Mouse (Mus musculus): ENCODE data around the gene Trak1. TPM values are rescaled to one million over a fixed set of nuclear protein-coding genes. Genes with fewer than 3 reads are reported as not detected.
"Not testable (repeated sequence)": the region's sequence is repeated elsewhere in the genome, so short reads cannot be mapped to it uniquely, and the experiment has no call there.

Gene Trak1
- polyA plus RNA-seq, 1 experiment from 2014 or later: 12.2 TPM

GRCm38 (mm10) chr9:121314541-121315152 lies 17.3 kb downstream of the Trak1 start:
- H3K9me3 ChIP-seq (replicated peaks): no peaks in the 10 kb centered on the region
- H3K4me3 ChIP-seq: peak overlapping the region; percentile 45
- no peaks in the 10 kb centered on the region for H3K27me3 ChIP-seq (ENCODE audit: low read depth, poor library complexity, severe bottlenecking)
- WGBS: 26% methylated on average over 14 of the region's 14 CpGs
- DNase-seq (ENCODE audit: low spot score): no peak
- H3K36me3 ChIP-seq: peaks cover 5% of the 10 kb centered on the region
- peak overlapping the region; percentile 90 for H3K27ac ChIP-seq
- peaks cover 75% of the 10 kb centered on the region for H3K4me1 ChIP-seq

GRCm38 (mm10) chr9:121315901-121316595 lies 18.7 kb downstream of the Trak1 start:
- Histone ChIP-seq H3K4me1 (peaks cover 87% of the 10 kb centered on the region), H3K4me3 (no peak overlapping the region), H3K9me3 (replicated peaks) (no peaks in the 10 kb centered on the region), H3K36me3 (peaks cover 5% of the 10 kb centered on the region), H3K27ac (peak overlapping the region; percentile 62; the same call in 1 of the 2 replicates), H3K27me3 (ENCODE audit: low read depth, poor library complexity, severe bottlenecking) (no peaks in the 10 kb centered on the region)
- WGBS: 81% methylated on average over 4 of the region's 4 CpGs
- no peak for DNase-seq (ENCODE audit: low spot score)

- Histone ChIP-seq H3K27me3 (ENCODE audit: low read depth, poor library complexity, severe bottlenecking) (no peaks in the 10 kb centered on the region), H3K27ac (0 out of 2 replicates have a peak overlapping the region, but pooled peaks have one; percentile 15), H3K36me3 (peaks cover 7% of the 10 kb centered on the region), H3K4me1 (peaks cover 86% of the 10 kb centered on the region), H3K9me3 (replicated peaks) (no peaks in the 10 kb centered on the region), H3K4me3 (no peak overlapping the region)
- DNase-seq (ENCODE audit: low spot score): no peak
- 75% methylated on average over 12 of the region's 12 CpGs for WGBS
These were observed 19.5 kb downstream of the Trak1 start for GRCm38 (mm10) chr9:121316621-121317405.

- DNase-seq (ENCODE audit: low spot score): peak; percentile 70
- H3K36me3 ChIP-seq: peaks cover 11% of the 10 kb centered on the region
- H3K27me3 ChIP-seq (ENCODE audit: low read depth, poor library complexity, severe bottlenecking): no peaks in the 10 kb centered on the region
- no peak overlapping the region for H3K4me3 ChIP-seq
- WGBS: 37% methylated on average over 10 of the region's 10 CpGs
- H3K27ac ChIP-seq: peak overlapping the region; percentile 76
- no peaks in the 10 kb centered on the region for H3K9me3 ChIP-seq (replicated peaks)
- H3K4me1 ChIP-seq: peaks cover 60% of the 10 kb centered on the region
These were observed 22.1 kb downstream of the Trak1 start for GRCm38 (mm10) chr9:121319323-121319966.

GRCm38 (mm10) chr9:121320433-121320832 lies 23.1 kb downstream of the Trak1 start:
- 64% methylated on average over 2 of the region's 2 CpGs for WGBS
- DNase-seq (ENCODE audit: low spot score): no peak
- Histone ChIP-seq H3K9me3 (replicated peaks) (no peaks in the 10 kb centered on the region), H3K4me3 (no peak overlapping the region), H3K27me3 (ENCODE audit: low read depth, poor library complexity, severe bottlenecking) (no peaks in the 10 kb centered on the region), H3K27ac (peak overlapping the region; percentile 76), H3K36me3 (peaks cover 11% of the 10 kb centered on the region), H3K4me1 (peaks cover 50% of the 10 kb centered on the region)

- Histone ChIP-seq H3K4me3 (no peak overlapping the region), H3K27ac (no peak overlapping the region), H3K4me1 (peaks cover 43% of the 10 kb centered on the region), H3K9me3 (replicated peaks) (no peaks in the 10 kb centered on the region), H3K36me3 (peaks cover 11% of the 10 kb centered on the region), H3K27me3 (ENCODE audit: low read depth, poor library complexity, severe bottlenecking) (no peaks in the 10 kb centered on the region)
- DNase-seq (ENCODE audit: low spot score): no peak
- WGBS: 91% methylated on average over 2 of the region's 2 CpGs
These were observed 23.8 kb downstream of the Trak1 start for GRCm38 (mm10) chr9:121321118-121321517.

GRCm38 (mm10) chr9:121322034-121322433 lies 24.7 kb downstream of the Trak1 start:
- H3K27me3 ChIP-seq (ENCODE audit: low read depth, poor library complexity, severe bottlenecking): no peaks in the 10 kb centered on the region
- WGBS: 96% methylated on average over 14 of the region's 14 CpGs
- H3K4me1 ChIP-seq: peaks cover 36% of the 10 kb centered on the region
- no peaks in the 10 kb centered on the region for H3K9me3 ChIP-seq (replicated peaks)
- 0 out of 2 replicates have a peak overlapping the region, but pooled peaks have one; percentile 44 for H3K27ac ChIP-seq
- H3K4me3 ChIP-seq: no peak overlapping the region
- no peak for DNase-seq (ENCODE audit: low spot score)
- H3K36me3 ChIP-seq: peaks cover 11% of the 10 kb centered on the region

GRCm38 (mm10) chr9:121328342-121328741 lies 31.0 kb downstream of the Trak1 start:
- H3K4me3 ChIP-seq; H3K9me3 ChIP-seq (replicated peaks); DNase-seq (ENCODE audit: low spot score); H3K27ac ChIP-seq; H3K27me3 ChIP-seq (ENCODE audit: low read depth, poor library complexity, severe bottlenecking); H3K36me3 ChIP-seq: not testable (repeated sequence)
- over 99% methylated on average over 17 of the region's 21 CpGs for WGBS
- peaks cover 27% of the 10 kb centered on the region for H3K4me1 ChIP-seq

- Histone ChIP-seq H3K27ac (peak overlapping the region; percentile 67; the same call in 1 of the 2 replicates), H3K4me3 (no peak overlapping the region), H3K4me1 (peaks cover 35% of the 10 kb centered on the region), H3K9me3 (replicated peaks) (no peaks in the 10 kb centered on the region), H3K27me3 (ENCODE audit: low read depth, poor library complexity, severe bottlenecking) (no peaks in the 10 kb centered on the region), H3K36me3 (peaks cover 5% of the 10 kb centered on the region)
- DNase-seq (ENCODE audit: low spot score): no peak
- WGBS: 78% methylated on average over 8 of the region's 8 CpGs
These were observed 31.9 kb downstream of the Trak1 start for GRCm38 (mm10) chr9:121329181-121329580.

- peaks cover 5% of the 10 kb centered on the region for H3K36me3 ChIP-seq
- 90% methylated on average over 5 of the region's 5 CpGs for WGBS
- H3K27me3 ChIP-seq (ENCODE audit: low read depth, poor library complexity, severe bottlenecking): no peaks in the 10 kb centered on the region
- no peak for DNase-seq (ENCODE audit: low spot score)
- no peak overlapping the region for H3K27ac ChIP-seq
- no peaks in the 10 kb centered on the region for H3K9me3 ChIP-seq (replicated peaks)
- no peak overlapping the region for H3K4me3 ChIP-seq
- H3K4me1 ChIP-seq: peaks cover 44% of the 10 kb centered on the region
These were observed 32.8 kb downstream of the Trak1 start for GRCm38 (mm10) chr9:121330065-121330464.

- H3K9me3 ChIP-seq (replicated peaks): no peaks in the 10 kb centered on the region
- no peak for DNase-seq (ENCODE audit: low spot score)
- H3K36me3 ChIP-seq: peaks cover 5% of the 10 kb centered on the region
- H3K27ac ChIP-seq: peak overlapping the region; percentile 90
- H3K4me1 ChIP-seq: peaks cover 58% of the 10 kb centered on the region
- H3K27me3 ChIP-seq (ENCODE audit: low read depth, poor library complexity, severe bottlenecking): no peaks in the 10 kb centered on the region
- no peak overlapping the region for H3K4me3 ChIP-seq
- 29% methylated on average over 5 of the region's 5 CpGs for WGBS
These were observed 34.1 kb downstream of the Trak1 start for GRCm38 (mm10) chr9:121331438-121331837.

GRCm38 (mm10) chr9:121331878-121332630 lies 34.8 kb downstream of the Trak1 start:
- peak; percentile 76 for DNase-seq (ENCODE audit: low spot score)
- Histone ChIP-seq H3K4me3 (peak overlapping the region; percentile 26), H3K4me1 (peaks cover 64% of the 10 kb centered on the region), H3K27ac (peak overlapping the region; percentile 90), H3K36me3 (peaks cover 5% of the 10 kb centered on the region), H3K9me3 (replicated peaks) (no peaks in the 10 kb centered on the region), H3K27me3 (ENCODE audit: low read depth, poor library complexity, severe bottlenecking) (no peaks in the 10 kb centered on the region)
- WGBS: 3% methylated on average over 8 of the region's 8 CpGs
